ENCODE assay signal across 16 mouse cellular contexts in genomic region chr11:71625501-71626191, GRCm38 (mm10).
DNase-seq lines count a peak whose midpoint lies in the region.
"Had no signal": no experiment of that assay in that cellular context is flagged by ENCODE, and none has a peak within 500 bp of the region (broad histone marks: within the 10 kb centered on the region; RNA-seq: fewer than 3 reads in every experiment).

No protein-coding gene starts in this region.

- peak; percentile 14 for DNase-seq in adrenal gland, adult 8-10 months
- DNase-seq in adrenal gland, adult 18-20 months (ENCODE audit: low spot score in 2 of 2), result no peak
- DNase-seq in R1 (ENCODE audit: low read depth, low spot score), result peak; percentile 4
- peak; percentile 12 to 38 for DNase-seq in adrenal gland, postnatal 36 days
- no peak for DNase-seq in B cell, adult 2 months
- no peak for DNase-seq in gastrocnemius, adult 8-10 months (ENCODE audit: low spot score in 2 of 2)
- DNase-seq: cerebellum, adult 11-12 months; cerebellum, adult 8-10 months; cerebellum, postnatal 36 days; embryo, embryonic 11 days; gastrocnemius, adult 2 months; gastrocnemius, postnatal 25 days; heart, adult 18-20 months; heart, postnatal 10 days; heart, postnatal 4 days; kidney, adult 18-20 months had no signal

Comparison
In these comparisons a context has a peak if more than half of its experiments do, and no peak if none do; other contexts are left out.
1. DNase-seq: peak in adrenal gland, adult 8-10 months (single experiment), R1 (single experiment) and adrenal gland, postnatal 36 days (2 of 2); none in adrenal gland, adult 18-20 months (0 of 2), B cell, adult 2 months (0 of 2) and gastrocnemius, adult 8-10 months (0 of 2).